Mouse (Mus musculus) forebrain, postnatal 0 days (tissue): ENCODE data around the gene Ppp1r16b. TPM values are rescaled to one million over a fixed set of nuclear protein-coding genes. Genes with fewer than 3 reads are reported as not detected.

Experiments
- ATAC-seq: fragments of 200-750 bp; cut with Nextera tagmentation; 2 replicates; pipeline ENCODE4 v1.8.0; 2017; ENCODE audit warnings: mild to moderate bottlenecking, moderate library complexity
- DNase-seq: peaks from one replicate; pipeline ENCODE4 v3.0.0-alpha.2; 2015
- H3K27ac ChIP-seq: fragments of 300-500 bp; sonication (generic); 2 replicates; pipeline ENCODE4 v1.5.1; 2014; ENCODE audit warnings: low read depth, mild to moderate bottlenecking, antibody characterized with exemption, low read length, moderate library complexity, mixed read lengths
- H3K27me3 ChIP-seq: fragments of 300-500 bp; sonication (generic); 2 replicates; pipeline ENCODE4 v1.6.1; 2014; ENCODE audit warnings: mild to moderate bottlenecking, low read length, mixed read lengths; ENCODE audit not compliant: insufficient read depth
- H3K36me3 ChIP-seq: fragments of 300-500 bp; sonication (generic); 2 replicates; pipeline ENCODE4 v1.6.1; 2014; ENCODE audit warnings: mild to moderate bottlenecking, moderate library complexity; ENCODE audit not compliant: insufficient read depth
- H3K4me1 ChIP-seq: fragments of 300-500 bp; sonication (generic); 2 replicates; pipeline ENCODE4 v1.6.1; 2014; ENCODE audit warnings: antibody characterized with exemption; ENCODE audit not compliant: insufficient read depth
- H3K4me2 ChIP-seq: fragments of 300-500 bp; sonication (generic); 2 replicates; pipeline ENCODE4 v1.6.1; 2014; ENCODE audit warnings: low read depth, mild to moderate bottlenecking, moderate library complexity
- H3K4me3 ChIP-seq: fragments of 300-500 bp; sonication (generic); 2 replicates; pipeline ENCODE4 v1.5.1; 2014; ENCODE audit warnings: low read depth, low read length, mixed read lengths
- H3K9ac ChIP-seq: fragments of 300-500 bp; sonication (generic); 2 replicates; pipeline ENCODE4 v1.6.1; 2014; ENCODE audit warnings: mild to moderate bottlenecking
- H3K9me3 ChIP-seq: fragments of 300-500 bp; sonication (generic); 2 replicates; pipeline ENCODE4 v1.6.1; 2016; ENCODE audit warnings: low read length
- CTCF ChIP-seq: sonication (generic); IDR thresholded peaks from 2 replicates; pipeline ENCODE4 v1.5.1; 2016; ENCODE audit warnings: antibody characterized with exemption, control low read depth, low read depth
- WGBS: fragments of 180-500 bp; shearing (Covaris S2); extraction: QIAGEN DNeasy Blood & Tissue Kit; methylation state at CpG from one replicate; pipeline ENCODE4 v1.1.7; 2014; 5-methylcytosine and 5-hydroxymethylcytosine counted together
- polyA plus RNA-seq: library from polyadenylated mRNA; unstranded; fragments of >200 nt; fragmentation: Nextera tagmentation; extraction: Ambion mirVana; gene quantifications from 2 replicates; pipeline ENCODE4 v1.2.1, GENCODE M21; 2015
- total RNA-seq: library from RNA; depleted of rRNA; stranded (reverse); fragments of >200 nt; gene quantifications from 2 replicates; pipeline ENCODE4 v1.2.3, GENCODE M21; 2014

The Ppp1r16b gene
- total and polyA plus RNA-seq, 2 experiments from 2014 or later = 25.2 to 28.4 TPM

DNA sequence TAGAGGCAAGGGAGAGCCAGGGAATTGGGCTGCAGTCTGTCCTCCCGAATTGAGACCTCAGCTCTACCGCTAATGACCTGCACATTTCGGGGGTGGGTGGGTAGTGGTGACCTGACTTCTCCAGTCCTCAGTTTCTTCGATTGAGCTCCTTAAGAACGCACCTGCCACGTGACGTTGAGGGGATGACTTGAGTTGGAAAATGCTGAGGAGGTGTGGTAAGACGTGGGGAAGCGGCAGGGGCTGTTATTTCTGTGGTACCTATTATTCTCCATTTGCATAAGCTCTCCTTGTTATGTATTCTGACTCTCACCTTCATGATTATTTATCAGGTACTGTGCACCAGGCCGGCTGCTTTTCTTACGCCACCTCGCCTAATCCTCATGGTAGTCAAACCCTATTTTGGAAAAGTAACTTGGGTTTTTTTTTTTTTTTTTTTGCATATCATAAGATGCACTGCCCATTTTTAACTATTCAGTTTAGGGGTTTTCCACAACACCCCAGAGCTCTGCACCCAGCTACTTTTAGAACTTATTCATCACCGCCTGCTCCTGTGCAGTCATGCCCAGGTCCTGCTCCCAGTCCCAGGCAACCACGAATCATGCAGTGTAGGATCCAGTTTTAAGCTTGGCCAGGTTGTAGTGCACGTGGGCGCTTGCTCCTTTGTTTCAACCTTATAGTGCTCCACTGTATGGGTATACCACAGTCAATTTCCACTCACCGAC, 35.5 kb downstream of the Ppp1r16b start:
- no peak for DNase-seq
- no peak for TF ChIP-seq CTCF
- 83% methylated on average over 17 of the region's 17 CpGs for WGBS

GRCm38 (mm10) chr2:158701505-158701904, 36.3 kb downstream of the Ppp1r16b start:
- Histone ChIP-seq H3K9ac (no peak overlapping the region), H3K4me3 (no peak overlapping the region), H3K36me3 (no peaks in the 10 kb centered on the region), H3K27ac (no peak overlapping the region), H3K4me2 (no peak overlapping the region), H3K4me1 (no peaks in the 10 kb centered on the region), H3K27me3 (no peaks in the 10 kb centered on the region), H3K9me3 (no peaks in the 10 kb centered on the region; the same call in 1 of the 2 replicates)
- TF ChIP-seq CTCF = no peak
- DNase-seq (no peak), ATAC-seq (no peak)
- WGBS = 93% methylated on average over 9 of the region's 9 CpGs

More for the DNA sequence above, 35.5 kb downstream of the Ppp1r16b start:
- Histone ChIP-seq H3K4me3 (no peak overlapping the region), H3K4me1 (no peaks in the 10 kb centered on the region), H3K27me3 (no peaks in the 10 kb centered on the region), H3K4me2 (no peak overlapping the region), H3K9ac (no peak overlapping the region), H3K36me3 (no peaks in the 10 kb centered on the region), H3K27ac (no peak overlapping the region), H3K9me3 (no peaks in the 10 kb centered on the region; the same call in 1 of the 2 replicates)
- no peak for ATAC-seq

GRCm38 (mm10) chr2:158702176-158702575, 37.0 kb downstream of the Ppp1r16b start:
- H3K4me3 ChIP-seq = no peak overlapping the region
- WGBS = 82% methylated on average over 5 of the region's 5 CpGs

DNA sequence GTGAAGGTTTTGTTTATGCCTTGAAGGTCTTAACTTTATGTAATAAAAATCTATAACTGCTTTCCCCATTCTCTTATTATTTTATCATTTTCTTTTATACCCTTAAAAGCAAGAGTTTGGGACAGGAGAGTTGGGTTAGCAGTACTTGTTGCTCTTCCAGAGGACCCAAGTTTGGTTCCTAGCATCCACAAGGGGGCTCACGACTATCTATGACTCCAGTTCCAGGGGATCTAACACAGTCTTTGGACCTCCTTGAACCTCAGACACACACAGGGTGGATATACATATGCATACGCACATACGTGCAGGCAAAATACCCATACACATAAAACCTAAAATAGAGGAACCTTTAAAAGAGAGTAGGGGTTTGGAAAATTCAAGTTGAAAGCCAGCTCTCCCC, 39.5 kb downstream of the Ppp1r16b start:
- no peaks in the 10 kb centered on the region for H3K27me3 ChIP-seq
- no peaks in the 10 kb centered on the region for H3K36me3 ChIP-seq
- H3K9ac ChIP-seq = no peak overlapping the region
- no peaks in the 10 kb centered on the region for H3K4me1 ChIP-seq
- 72% methylated on average over 3 of the region's 3 CpGs for WGBS
- ATAC-seq = no peak
- no peak overlapping the region for H3K27ac ChIP-seq
- no peak overlapping the region for H3K4me3 ChIP-seq
- H3K9me3 ChIP-seq = no peaks in the 10 kb centered on the region; the same call in 1 of the 2 replicates
- no peak overlapping the region for H3K4me2 ChIP-seq
- TF ChIP-seq CTCF = peak; percentile 18; the same call in 1 of the 2 replicates
- no peak for DNase-seq

More at GRCm38 (mm10) chr2:158702176-158702575, 37.0 kb downstream of the Ppp1r16b start:
- DNase-seq (no peak), ATAC-seq (no peak)
- no peak overlapping the region for H3K27ac ChIP-seq
- no peaks in the 10 kb centered on the region for H3K4me1 ChIP-seq
- H3K4me2 ChIP-seq = no peak overlapping the region
- no peak overlapping the region for H3K9ac ChIP-seq
- H3K9me3 ChIP-seq = no peaks in the 10 kb centered on the region; the same call in 1 of the 2 replicates
- TF ChIP-seq CTCF = no peak
- H3K36me3 ChIP-seq = no peaks in the 10 kb centered on the region
- no peaks in the 10 kb centered on the region for H3K27me3 ChIP-seq

DNA sequence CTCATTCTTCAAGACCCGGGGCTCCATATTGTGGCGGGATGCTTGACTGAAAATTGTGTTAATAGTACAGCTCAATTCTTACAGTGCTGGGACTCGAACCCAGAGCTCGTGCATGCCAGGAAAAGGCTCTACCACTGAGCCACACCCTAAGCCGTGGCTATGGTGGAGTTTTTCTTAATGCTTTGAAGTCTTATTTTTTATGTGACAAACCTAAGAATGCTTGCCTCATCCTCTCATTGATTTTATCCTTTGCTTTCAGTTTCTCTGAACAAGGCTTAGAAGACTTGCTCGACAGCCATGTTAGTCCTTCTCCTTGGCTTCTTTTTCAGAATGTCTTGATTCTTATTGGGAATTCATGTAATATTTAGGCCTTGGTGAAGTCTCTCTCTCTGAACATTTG, 40.3 kb downstream of the Ppp1r16b start:
- no peak for TF ChIP-seq CTCF
- Histone ChIP-seq H3K27me3 (no peaks in the 10 kb centered on the region), H3K9me3 (no peaks in the 10 kb centered on the region; the same call in 1 of the 2 replicates), H3K4me3 (no peak overlapping the region), H3K4me1 (no peaks in the 10 kb centered on the region), H3K36me3 (no peaks in the 10 kb centered on the region), H3K27ac (no peak overlapping the region), H3K4me2 (no peak overlapping the region), H3K9ac (no peak overlapping the region)
- WGBS = 90% methylated on average over 6 of the region's 6 CpGs
- ATAC-seq (no peak), DNase-seq (no peak)

DNA sequence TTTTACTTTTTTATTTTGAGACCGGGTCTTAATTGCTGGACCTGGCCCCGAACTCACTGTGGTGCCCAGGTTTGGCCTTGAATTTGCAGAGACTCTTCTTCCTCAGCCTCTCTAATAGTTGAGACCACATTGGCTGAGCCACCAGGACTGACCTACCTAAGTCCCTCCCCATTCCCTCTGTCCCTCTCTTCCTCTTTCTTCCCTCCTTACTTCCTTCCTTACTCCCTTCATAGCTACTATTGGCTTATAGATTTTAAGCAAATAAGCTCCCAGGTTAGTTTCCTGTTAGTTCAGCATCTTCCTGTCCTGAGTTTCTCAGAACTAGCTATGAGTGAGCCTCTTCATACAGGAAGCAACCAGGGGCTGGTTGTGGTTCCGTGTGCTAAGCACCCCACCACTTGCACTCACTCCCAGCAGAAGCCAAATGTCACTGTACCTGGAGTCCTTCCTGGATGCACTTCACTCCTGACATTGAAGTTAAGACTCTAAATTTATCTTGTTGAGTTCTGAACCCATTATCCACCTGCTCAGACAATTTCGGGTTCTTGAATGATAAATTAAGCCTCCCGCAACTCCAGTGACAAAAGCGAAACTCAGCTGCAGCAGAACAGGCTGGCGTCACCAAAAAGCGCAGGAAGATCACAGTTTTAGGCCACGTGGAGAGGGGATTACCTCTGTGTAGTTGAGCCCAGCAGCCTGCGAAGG, 41.7 kb downstream of the Ppp1r16b start:
- WGBS = 82% methylated on average over 10 of the region's 10 CpGs
- no peak overlapping the region for H3K27ac ChIP-seq
- no peak overlapping the region for H3K9ac ChIP-seq
- TF ChIP-seq CTCF = no peak
- no peaks in the 10 kb centered on the region for H3K36me3 ChIP-seq
- no peak overlapping the region for H3K4me2 ChIP-seq
- H3K4me1 ChIP-seq = peaks cover under 1% of the 10 kb centered on the region; the same call in 1 of the 2 replicates
- no peaks in the 10 kb centered on the region; the same call in 1 of the 2 replicates for H3K9me3 ChIP-seq
- ATAC-seq (no peak), DNase-seq (no peak)
- no peaks in the 10 kb centered on the region for H3K27me3 ChIP-seq
- no peak overlapping the region for H3K4me3 ChIP-seq

GRCm38 (mm10) chr2:158708121-158708520, 42.9 kb downstream of the Ppp1r16b start:
- Histone ChIP-seq H3K36me3 (no peaks in the 10 kb centered on the region), H3K4me3 (no peak overlapping the region), H3K4me2 (no peak overlapping the region), H3K4me1 (peaks cover 7% of the 10 kb centered on the region; the same call in 1 of the 2 replicates), H3K9me3 (no peaks in the 10 kb centered on the region; the same call in 1 of the 2 replicates), H3K9ac (no peak overlapping the region), H3K27ac (no peak overlapping the region), H3K27me3 (no peaks in the 10 kb centered on the region)
- ATAC-seq = no peak
- WGBS = 87% methylated on average over 12 of the region's 12 CpGs
- DNase-seq = no peak
- TF ChIP-seq CTCF = no peak
